Mouse (Mus musculus) CD8-positive naive resting alpha-beta T cell, adult 57 days (primary cell): Measurements from ENCODE around the gene Tysnd1. TPM values are rescaled to one million over a fixed set of nuclear protein-coding genes. Genes with fewer than 3 reads are reported as not detected.

Experiments
- total RNA-seq: library from RNA; stranded (reverse); gene quantifications from one replicate; pipeline ENCODE4 v1.2.4, GENCODE M21; 2023

Tysnd1 gene
- 26.6 TPM for total RNA-seq

GRCm38 (mm10) chr10:61694870-61695670 lies at the start of gene Tysnd1:
Gene Tysnd1, plus strand, starts transcription at chr10:61695514.

GRCm38 (mm10) chr10:61647790-61648736 lies 47.3 kb upstream of the Tysnd1 start, which contains the start of gene Ppa1:
Gene Ppa1, plus strand, starts transcription at chr10:61648552.

GRCm38 (mm10) chr10:61680015-61680913 lies 15.1 kb upstream of the Tysnd1 start, which contains the start of gene Sar1a:
Gene Sar1a, plus strand, starts transcription at chr10:61680299.

DNA sequence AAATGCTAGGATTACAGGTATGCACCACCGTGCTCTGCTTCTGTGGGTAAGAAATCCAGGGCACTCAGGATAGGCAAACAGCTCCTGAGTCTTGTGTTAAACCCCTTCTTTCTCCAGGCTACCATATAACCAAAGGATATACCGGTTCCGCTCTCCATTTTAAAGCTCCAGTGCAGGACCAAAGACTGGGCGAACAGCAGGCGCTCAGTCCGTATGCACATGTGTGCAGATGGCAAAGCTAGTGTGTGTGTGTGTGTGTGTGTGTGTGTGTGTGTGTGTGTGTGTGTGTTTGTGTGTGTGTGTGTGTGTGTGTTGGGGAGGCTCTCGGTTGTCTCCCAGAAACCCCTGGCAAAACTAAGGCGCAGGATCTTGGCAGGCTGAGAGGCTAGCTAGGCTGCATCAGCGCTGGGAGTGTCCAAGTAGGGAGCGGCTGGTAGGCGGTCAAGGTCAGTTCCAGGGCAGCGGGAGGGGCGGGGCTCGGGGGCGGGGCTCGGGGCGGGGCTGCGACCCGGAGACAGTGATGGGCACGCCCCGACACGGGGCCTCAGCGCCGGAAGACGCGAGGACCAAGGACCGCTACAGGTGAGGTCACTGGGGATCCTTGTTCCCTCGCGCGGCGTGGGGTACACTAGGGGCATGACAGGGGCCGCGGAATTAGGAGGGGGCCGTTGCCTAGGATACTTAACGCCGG lies 19.6 kb downstream of the Tysnd1 start, which contains the start of gene Aifm2:
Aifm2 (plus strand) TSS at position 493 of the 691 bp plus-strand sequence.

Other genes with a start within 250 kb of the Tysnd1 start
- 144 TPM for gene Eif4ebp2, start 242.9 kb upstream of the Tysnd1 start, total RNA-seq
- 7.8 TPM for gene Lrrc20, start 219.7 kb upstream of the Tysnd1 start, total RNA-seq
- not detected for gene Npffr1, start 100.0 kb upstream of the Tysnd1 start, total RNA-seq
- gene Ppa1, start 47.0 kb upstream of the Tysnd1 start, total RNA-seq: 19.4 TPM
- 159 TPM for gene Sar1a, start 15.2 kb upstream of the Tysnd1 start, total RNA-seq
- gene Aifm2, start 19.7 kb downstream of the Tysnd1 start, total RNA-seq: 4.1 TPM
- gene H2afy2, start 88.6 kb downstream of the Tysnd1 start, total RNA-seq: not detected